Mouse (Mus musculus) embryonic facial prominence, embryonic 11.5 days (tissue): ENCODE results near the gene Snx6. TPM values are rescaled to one million over a fixed set of nuclear protein-coding genes. Genes with fewer than 3 reads are reported as not detected.

Experiments used
- ATAC-seq: fragments of 200-750 bp; cut with Nextera tagmentation; replicated peaks from 2 replicates; pipeline ENCODE4 v1.8.0; 2017; ENCODE audit warnings: low read depth; ENCODE audit not compliant: insufficient number of reproducible peaks, low FRiP score, low TSS enrichment
- DNase-seq: peaks from one replicate; pipeline ENCODE4 v3.0.0-alpha.2; 2015; ENCODE audit warnings: low spot score
- H3K27ac ChIP-seq: fragments of 300-500 bp; sonication (generic); replicated peaks from 2 replicates; pipeline ENCODE4 v1.5.1; 2014; ENCODE audit warnings: mild to moderate bottlenecking, low read depth, low read length, control low read depth
- H3K27me3 ChIP-seq: fragments of 300-500 bp; sonication (generic); 2 replicates; pipeline ENCODE4 v1.6.1; 2014; ENCODE audit warnings: mild to moderate bottlenecking, low read length, moderate library complexity, mixed read lengths; ENCODE audit not compliant: control insufficient read depth, insufficient read depth
- H3K36me3 ChIP-seq: fragments of 300-500 bp; sonication (generic); replicated peaks from 2 replicates; pipeline ENCODE4 v1.6.1; 2014; ENCODE audit warnings: low read depth, mild to moderate bottlenecking, low read length, moderate library complexity, mixed read lengths; ENCODE audit not compliant: control insufficient read depth, insufficient read depth
- H3K4me1 ChIP-seq: fragments of 300-500 bp; sonication (generic); 2 replicates; pipeline ENCODE4 v1.6.1; 2014; ENCODE audit warnings: low read length, mixed read lengths; ENCODE audit not compliant: control insufficient read depth, insufficient read depth
- H3K4me2 ChIP-seq: fragments of 300-500 bp; sonication (generic); 2 replicates; pipeline ENCODE4 v1.6.1; 2014; ENCODE audit warnings: low read depth, mild to moderate bottlenecking, control low read depth, low read length, moderate library complexity
- H3K4me3 ChIP-seq: fragments of 300-500 bp; sonication (generic); 2 replicates; pipeline ENCODE4 v1.5.1; 2014; ENCODE audit warnings: low read depth, low read length, control low read depth
- H3K9ac ChIP-seq: fragments of 300-500 bp; sonication (generic); replicated peaks from 2 replicates; pipeline ENCODE4 v1.6.1; 2014; ENCODE audit warnings: mild to moderate bottlenecking, control low read depth, low read length
- H3K9me3 ChIP-seq: fragments of 300-500 bp; sonication (generic); replicated peaks from 2 replicates; pipeline ENCODE4 v1.6.1; 2016; ENCODE audit warnings: mild to moderate bottlenecking, low read length, inconsistent platforms, mixed read lengths; ENCODE audit not compliant: control insufficient read depth
- WGBS: fragments of 180-500 bp; shearing (Covaris S2); extraction: QIAGEN DNeasy Blood & Tissue Kit; methylation state at CpG from one replicate; pipeline ENCODE4 v1.1.7; 2014; 5-methylcytosine and 5-hydroxymethylcytosine counted together
- polyA plus RNA-seq: library from polyadenylated mRNA; unstranded; fragments of >200 nt; fragmentation: Nextera tagmentation; extraction: Ambion mirVana; gene quantifications from 2 replicates; pipeline ENCODE4 v1.2.1, GENCODE M21; 2014

Gene Snx6
- polyA plus RNA-seq, 1 experiment from 2014 or later: 297 TPM

- no peak for ATAC-seq
- Histone ChIP-seq H3K4me3 (no peak overlapping the region), H3K4me1 (no peaks in the 10 kb centered on the region), H3K27me3 (no peaks in the 10 kb centered on the region), H3K36me3 (no peaks in the 10 kb centered on the region), H3K9ac (no peak overlapping the region), H3K9me3 (no peaks in the 10 kb centered on the region), H3K4me2 (no peak overlapping the region), H3K27ac (no peak overlapping the region)
- 73% methylated on average over 6 of the region's 6 CpGs for WGBS
- DNase-seq: no peak
These were observed 23.9 kb upstream of the Snx6 start for GRCm38 (mm10) chr12:54819181-54819935.

GRCm38 (mm10) chr12:54810142-54810541 is 14.6 kb upstream of the Snx6 start:
- WGBS: 75% methylated on average over 2 of the region's 2 CpGs

GRCm38 (mm10) chr12:54807481-54807880 is 12.0 kb upstream of the Snx6 start:
- Histone ChIP-seq H3K4me3 (no peak overlapping the region), H3K27me3 (no peaks in the 10 kb centered on the region), H3K4me2 (no peak overlapping the region), H3K4me1 (no peaks in the 10 kb centered on the region), H3K27ac (no peak overlapping the region), H3K9me3 (no peaks in the 10 kb centered on the region), H3K9ac (no peak overlapping the region), H3K36me3 (no peaks in the 10 kb centered on the region)
- 59% methylated on average over 6 of the region's 6 CpGs for WGBS
- DNase-seq: no peak
- ATAC-seq: no peak

More at GRCm38 (mm10) chr12:54810142-54810541, 14.6 kb upstream of the Snx6 start:
- Histone ChIP-seq H3K9ac (no peak overlapping the region), H3K36me3 (no peaks in the 10 kb centered on the region), H3K4me1 (no peaks in the 10 kb centered on the region), H3K4me2 (no peak overlapping the region), H3K27me3 (no peaks in the 10 kb centered on the region), H3K9me3 (no peaks in the 10 kb centered on the region), H3K4me3 (no peak overlapping the region), H3K27ac (no peak overlapping the region)
- no peak for DNase-seq
- ATAC-seq: no peak

- no peaks in the 10 kb centered on the region for H3K4me1 ChIP-seq
- H3K36me3 ChIP-seq: no peaks in the 10 kb centered on the region
- WGBS: 68% methylated on average over 6 of the region's 6 CpGs
- no peak overlapping the region for H3K9ac ChIP-seq
- H3K27me3 ChIP-seq: no peaks in the 10 kb centered on the region
- ATAC-seq (no peak), DNase-seq (no peak)
- H3K9me3 ChIP-seq: no peaks in the 10 kb centered on the region
- H3K4me2 ChIP-seq: no peak overlapping the region
- H3K4me3 ChIP-seq: no peak overlapping the region
- no peak overlapping the region for H3K27ac ChIP-seq
These were observed 10.6 kb upstream of the Snx6 start for GRCm38 (mm10) chr12:54806131-54806530.

GRCm38 (mm10) chr12:54805254-54806002 is 9.9 kb upstream of the Snx6 start:
- Histone ChIP-seq H3K9ac (no peak overlapping the region), H3K27ac (no peak overlapping the region), H3K36me3 (no peaks in the 10 kb centered on the region), H3K4me1 (no peaks in the 10 kb centered on the region), H3K27me3 (no peaks in the 10 kb centered on the region), H3K4me2 (no peak overlapping the region), H3K9me3 (no peaks in the 10 kb centered on the region), H3K4me3 (no peak overlapping the region)
- 83% methylated on average over 6 of the region's 6 CpGs for WGBS
- no peak for DNase-seq
- no peak for ATAC-seq

- Histone ChIP-seq H3K9ac (no peak overlapping the region), H3K27me3 (no peaks in the 10 kb centered on the region), H3K4me1 (no peaks in the 10 kb centered on the region), H3K4me2 (no peak overlapping the region), H3K9me3 (no peaks in the 10 kb centered on the region), H3K36me3 (no peaks in the 10 kb centered on the region), H3K27ac (no peak overlapping the region), H3K4me3 (no peak overlapping the region)
- 86% methylated on average over 3 of the region's 3 CpGs for whole genome bisulfite sequencing
- ATAC-seq: no peak
- DNase-seq: no peak
These were observed 8.0 kb upstream of the Snx6 start for GRCm38 (mm10) chr12:54803531-54803930.

GRCm38 (mm10) chr12:54796516-54797195 is 1.2 kb upstream of the Snx6 start:
- H3K4me1 ChIP-seq: no peaks in the 10 kb centered on the region
- DNase-seq (no peak), ATAC-seq (no peak)
- no peak overlapping the region for H3K27ac ChIP-seq
- H3K4me2 ChIP-seq: no peak overlapping the region
- no peaks in the 10 kb centered on the region for H3K27me3 ChIP-seq
- H3K4me3 ChIP-seq: no peak overlapping the region
- H3K36me3 ChIP-seq: no peaks in the 10 kb centered on the region
- H3K9ac ChIP-seq: no peak overlapping the region
- H3K9me3 ChIP-seq: no peaks in the 10 kb centered on the region
- 90% methylated on average over 8 of the region's 8 CpGs for WGBS

- WGBS: 38% methylated on average over 3 of the region's 3 CpGs
- ATAC-seq: no peak
These were observed 1.1 kb downstream of the Snx6 start for GRCm38 (mm10) chr12:54794392-54794791.

More at GRCm38 (mm10) chr12:54794392-54794791, 1.1 kb downstream of the Snx6 start:
- Histone ChIP-seq H3K4me3 (peak overlapping the region; percentile 89), H3K27ac (no peak overlapping the region), H3K4me1 (no peaks in the 10 kb centered on the region), H3K9ac (peak overlapping the region; percentile 39; the same call in 1 of the 2 replicates), H3K4me2 (peak overlapping the region; percentile 65), H3K9me3 (no peaks in the 10 kb centered on the region), H3K36me3 (no peaks in the 10 kb centered on the region), H3K27me3 (no peaks in the 10 kb centered on the region)
- no peak for DNase-seq
